Mouse (Mus musculus) adrenal gland, postnatal 36 days (tissue): ENCODE data around the gene Gm572. TPM values are rescaled to one million over a fixed set of nuclear protein-coding genes. Genes with fewer than 3 reads are reported as not detected.

ENCODE experiments used
- DNase-seq, 2 experiments: peaks; one replicate each; pipeline ENCODE4 v3.0.0; 2021; ENCODE audit warnings: mixed read lengths in 1 of 2
- total RNA-seq, 2 experiments: library from RNA; stranded (reverse); gene quantifications; 2 replicates each; pipeline ENCODE4 v1.2.3; 2021

Gene Gm572
- total RNA-seq, 2 experiments from 2014 or later, result not detected

GRCm38 (mm10) chr4:148625756-148626622, 17.1 kb upstream of the Gm572 start:
- peak; percentile 62 to 68 for DNase-seq

- DNase-seq, result peak; percentile 97 to 99
These were observed 16.4 kb upstream of the Gm572 start, which contains the start of gene Tardbp for GRCm38 (mm10) chr4:148626623-148627185. Tardbp (minus strand) TSS chr4:148627019.

- DNase-seq, result no peak
These were observed 15.9 kb upstream of the Gm572 start for GRCm38 (mm10) chr4:148627246-148627645.

- no peak for DNase-seq
These were observed 11.0 kb upstream of the Gm572 start for GRCm38 (mm10) chr4:148632013-148632692.

- DNase-seq, result peak in 1 of 2 experiments; percentile 22
These were observed 9.6 kb upstream of the Gm572 start for GRCm38 (mm10) chr4:148633395-148634061.

GRCm38 (mm10) chr4:148635309-148635708, 7.8 kb upstream of the Gm572 start:
- DNase-seq, result no peak

- no peak for DNase-seq
These were observed 4.8 kb upstream of the Gm572 start for GRCm38 (mm10) chr4:148638302-148638701.

- DNase-seq, result no peak
These were observed 3.7 kb upstream of the Gm572 start for GRCm38 (mm10) chr4:148639455-148639854.

GRCm38 (mm10) chr4:148641121-148641520, 2.0 kb upstream of the Gm572 start:
- DNase-seq, result no peak

- peak; percentile 65 to 78 for DNase-seq
These were observed 1.0 kb downstream of the Gm572 start for GRCm38 (mm10) chr4:148644157-148644511.

GRCm38 (mm10) chr4:148644926-148645325, 1.8 kb downstream of the Gm572 start:
- DNase-seq, result no peak

GRCm38 (mm10) chr4:148646616-148647015, 3.5 kb downstream of the Gm572 start:
- DNase-seq, result peak; percentile 47 to 66

- no peak for DNase-seq
These were observed 6.2 kb downstream of the Gm572 start for GRCm38 (mm10) chr4:148649309-148649708.

- peak; percentile 36 to 45 for DNase-seq
These were observed 7.9 kb downstream of the Gm572 start for GRCm38 (mm10) chr4:148651045-148651444.

GRCm38 (mm10) chr4:148654701-148655398, 11.7 kb downstream of the Gm572 start:
- peak; percentile 53 to 59 for DNase-seq

GRCm38 (mm10) chr4:148656691-148657258, 13.7 kb downstream of the Gm572 start:
- DNase-seq, result peak; percentile 27 to 42

- no peak for DNase-seq
These were observed 14.7 kb downstream of the Gm572 start for GRCm38 (mm10) chr4:148657776-148658175.

- DNase-seq, result no peak
These were observed 17.1 kb downstream of the Gm572 start for GRCm38 (mm10) chr4:148660174-148660573.

GRCm38 (mm10) chr4:148662168-148662965, 19.2 kb downstream of the Gm572 start:
- DNase-seq, result peak; percentile 79 to 85

- no peak for DNase-seq
These were observed 20.2 kb downstream of the Gm572 start for GRCm38 (mm10) chr4:148663326-148663725.
